Mouse (Mus musculus) layer of hippocampus, adult 9-10 months (tissue): Measurements from ENCODE around the gene Pank2.
"Not testable (repeated sequence)": the region's sequence is repeated elsewhere in the genome, so short reads cannot be mapped to it uniquely, and the experiment has no call there.

Experiments
- DNase-seq: peaks from one replicate; pipeline ENCODE4 v3.0.0; 2022; ENCODE audit warnings: low spot score

The Pank2 gene

DNA sequence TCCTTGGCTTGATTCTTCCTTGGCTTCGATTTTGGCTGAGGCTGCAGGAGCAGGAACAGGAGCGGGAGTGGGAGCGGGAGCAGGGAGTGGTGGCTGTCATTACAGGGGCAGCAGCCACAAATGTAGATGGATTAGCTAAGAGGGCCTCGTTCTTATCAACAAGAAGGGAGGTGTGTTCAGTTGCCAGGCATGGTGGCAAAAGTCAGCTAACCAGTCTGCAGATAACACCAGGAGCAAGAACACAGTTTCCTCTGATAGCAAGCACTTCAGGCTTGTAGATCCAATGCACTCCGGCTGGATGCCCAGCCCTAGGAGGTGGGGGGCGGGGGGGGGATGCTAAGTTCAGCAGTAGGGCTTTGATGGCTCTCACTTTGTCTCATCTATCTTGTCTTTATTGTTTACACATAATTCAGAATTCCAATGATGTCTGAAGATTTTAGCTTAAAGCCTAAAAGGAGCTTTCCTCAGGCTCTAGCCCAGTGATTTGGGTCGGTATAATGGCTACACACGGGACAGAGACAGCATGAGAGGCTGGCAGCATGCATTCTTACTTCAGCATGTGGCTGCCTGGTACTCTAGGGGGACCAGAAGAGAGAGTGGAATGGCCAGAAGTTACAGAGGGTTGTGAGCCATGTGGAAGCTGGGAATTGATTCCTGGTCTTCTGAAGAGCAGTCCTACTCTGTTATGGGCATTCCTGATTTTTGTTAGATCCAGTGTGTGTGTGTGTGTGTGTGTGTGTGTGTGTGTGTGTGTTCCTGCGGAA is 1.6 kb upstream of the Pank2 start:
- DNase-seq, result no peak

DNA sequence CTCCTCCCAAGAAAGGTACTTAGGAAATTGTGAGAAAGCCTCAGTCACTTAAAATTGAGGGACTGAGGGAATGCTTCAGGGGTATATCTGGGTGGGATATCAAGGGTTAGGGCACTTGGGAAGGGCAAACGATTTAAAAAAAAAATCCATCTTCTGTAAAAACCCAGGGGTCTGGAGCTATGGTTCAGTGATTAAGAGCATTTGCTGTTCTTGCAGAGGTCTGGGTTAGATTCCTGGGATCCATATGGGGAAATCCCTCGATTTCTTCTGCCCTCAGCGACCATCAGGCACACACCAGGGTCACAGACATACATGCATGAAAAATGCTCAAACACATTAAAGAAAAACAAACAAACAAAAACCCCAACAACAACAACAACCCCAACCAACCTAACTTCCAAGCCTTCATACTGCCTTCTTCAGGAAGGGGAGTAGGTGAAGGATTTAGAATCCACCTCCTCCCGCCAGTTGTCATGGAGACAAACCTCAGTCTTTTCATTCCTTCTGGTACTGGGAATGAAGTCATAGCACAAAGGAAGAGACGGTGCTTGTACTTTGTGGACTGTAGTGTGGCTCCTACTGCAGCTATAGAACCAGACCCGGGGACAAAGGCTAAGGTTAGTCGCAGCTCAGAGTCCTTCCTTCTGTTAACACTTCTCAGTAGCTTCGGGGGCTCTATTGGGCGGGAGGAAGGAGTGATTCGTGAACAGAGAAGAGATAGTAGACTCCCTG is 648 bp upstream of the Pank2 start:
- DNase-seq, result no peak

DNA sequence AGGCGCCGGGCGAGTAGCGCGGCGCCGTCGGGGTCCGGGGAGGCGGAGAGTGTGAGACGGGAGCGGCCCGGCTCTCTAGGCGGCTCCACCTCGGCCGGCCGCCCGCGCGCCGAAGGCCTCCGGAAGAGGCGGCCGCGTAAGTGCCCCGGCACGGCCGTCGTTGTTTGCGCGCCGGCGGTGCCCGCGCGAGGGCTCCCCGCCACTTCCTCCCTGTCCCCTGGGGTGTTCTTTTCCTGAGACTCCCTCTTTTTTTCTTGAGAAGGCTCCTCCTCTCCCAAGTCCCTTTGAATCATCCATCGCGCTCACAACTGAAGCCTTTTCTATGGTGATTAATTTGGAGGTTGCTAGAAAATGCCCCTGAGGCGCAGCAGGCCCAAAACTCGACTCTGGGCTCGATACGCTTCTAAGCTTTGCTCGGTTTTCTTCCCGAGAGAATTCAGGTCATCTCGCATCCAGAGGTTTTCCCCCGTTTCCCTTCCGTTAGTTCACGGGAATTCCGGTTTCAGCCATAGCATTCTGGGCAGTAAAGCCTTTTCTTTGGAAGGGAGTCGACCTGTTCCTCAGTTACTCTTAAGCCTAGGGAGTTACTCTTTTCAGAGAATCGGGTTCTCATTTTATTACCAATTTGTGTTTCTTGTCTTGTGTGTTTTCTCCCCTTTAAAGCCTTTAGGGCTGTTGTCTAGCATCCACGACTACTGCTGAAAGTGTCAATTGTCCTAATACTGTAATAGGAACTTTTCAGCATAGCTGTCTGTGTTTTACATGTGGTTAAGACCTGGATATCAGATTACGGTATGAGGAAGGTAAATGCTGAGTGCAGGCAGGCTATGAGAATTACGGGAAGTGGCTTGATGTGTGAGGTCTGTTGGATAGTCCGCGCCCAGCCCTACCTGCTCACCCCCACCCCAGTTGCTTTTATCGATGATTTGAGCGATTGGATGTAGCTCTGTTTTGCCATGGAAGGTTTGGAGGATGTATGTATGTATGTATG is 680 bp downstream of the Pank2 start:
- no peak for DNase-seq

DNA sequence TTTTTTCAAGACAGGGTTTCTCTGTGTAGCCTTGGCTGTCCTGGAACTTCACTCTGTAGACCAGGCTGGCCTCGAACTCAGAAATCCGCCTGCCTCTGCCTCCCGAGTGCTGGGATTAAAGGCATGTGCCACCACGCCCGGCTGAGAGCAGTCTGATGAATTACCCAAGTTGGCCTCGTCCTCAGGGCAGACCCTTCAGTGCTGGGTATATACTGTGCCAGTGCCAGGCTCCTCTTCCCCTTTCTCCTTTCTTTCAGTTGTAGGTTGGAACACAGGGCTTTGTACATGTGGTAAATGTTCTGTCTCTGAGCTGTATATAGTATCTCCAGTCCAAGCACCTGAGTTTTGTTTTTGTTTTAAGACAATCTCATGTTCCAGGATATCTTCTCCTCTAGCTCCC is 1.7 kb downstream of the Pank2 start:
- DNase-seq, result no peak

DNA sequence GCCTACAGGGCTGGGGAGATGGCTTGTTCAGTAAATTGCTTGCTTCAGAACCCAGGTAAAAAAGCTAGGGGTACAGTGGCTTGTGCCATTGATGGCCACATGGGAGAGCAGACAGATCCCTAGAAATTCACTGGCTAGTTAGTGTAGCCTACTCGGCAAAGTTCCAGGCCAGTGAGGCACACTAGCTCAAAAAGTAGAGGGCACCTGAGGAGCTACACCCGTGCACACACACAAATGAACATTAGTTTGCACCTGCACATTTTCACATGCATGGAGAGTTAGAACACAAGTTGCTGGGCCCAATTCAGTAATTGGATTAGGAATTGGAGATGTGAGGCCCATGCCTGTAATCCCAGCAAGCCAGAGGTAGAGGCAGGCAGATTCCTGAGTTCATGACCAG is 2.8 kb downstream of the Pank2 start:
- no peak for DNase-seq

DNA sequence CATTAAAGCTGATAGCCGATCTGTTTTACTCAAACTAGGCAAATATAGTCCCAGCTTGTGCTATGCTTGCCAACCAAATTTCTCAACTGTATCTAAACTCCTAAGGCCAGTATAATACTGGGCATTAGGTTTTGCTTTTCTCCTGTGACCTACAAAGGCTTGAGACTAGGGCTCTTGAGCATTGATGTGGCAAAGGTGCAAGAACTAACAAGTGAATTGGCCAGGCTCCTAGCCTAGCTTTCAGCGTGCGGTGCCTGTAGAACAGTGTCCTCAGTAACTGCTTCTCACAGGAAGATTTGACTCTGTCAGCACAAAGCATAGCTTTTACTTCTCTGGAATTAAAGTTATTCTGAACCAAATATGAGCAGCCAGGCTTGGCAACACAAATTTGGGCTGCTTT is 13.2 kb downstream of the Pank2 start:
- DNase-seq, result no peak

- no peak for DNase-seq
Measured at GRCm38 (mm10) chr2:131276722-131277121, 14.4 kb downstream of the Pank2 start.

DNA sequence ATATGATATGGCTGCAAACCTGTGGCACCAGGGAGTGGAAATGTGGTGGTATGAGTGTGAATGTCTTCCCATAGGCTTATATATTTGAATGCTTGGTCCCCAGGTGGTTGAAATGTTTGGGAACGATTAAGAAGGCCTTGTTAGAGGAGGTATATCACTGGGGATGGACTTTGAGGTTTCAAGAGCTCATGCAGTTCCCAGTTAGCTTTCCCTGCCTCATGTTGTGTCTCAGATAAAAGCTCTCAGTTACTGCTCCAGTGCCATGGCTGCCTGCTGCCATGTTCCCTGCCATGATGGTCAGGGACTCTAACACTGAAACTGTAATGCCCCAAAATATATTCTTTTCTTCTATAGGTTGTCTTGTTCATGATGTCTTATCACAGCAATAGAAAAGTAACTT is 19.3 kb downstream of the Pank2 start:
- no peak for DNase-seq

DNA sequence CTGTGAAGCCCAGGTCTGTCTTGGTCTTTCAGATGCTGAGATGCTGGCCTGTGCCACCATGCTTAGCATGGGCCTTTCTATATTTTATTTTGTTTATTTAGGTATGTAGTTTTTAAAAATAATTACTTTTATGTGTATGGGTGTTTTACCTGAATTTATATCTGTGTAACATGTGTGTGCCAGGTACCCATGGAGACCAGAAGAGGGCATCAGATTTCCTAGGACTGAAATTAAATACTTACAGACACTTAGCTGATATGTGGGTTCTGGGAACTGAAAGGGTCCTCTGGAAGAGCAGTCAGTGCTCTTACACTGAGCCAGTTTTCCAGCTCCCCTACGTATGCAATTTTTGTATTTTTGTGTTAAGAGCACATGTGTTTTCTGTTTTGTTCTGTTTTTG is 24.0 kb downstream of the Pank2 start:
- no peak for DNase-seq

DNA sequence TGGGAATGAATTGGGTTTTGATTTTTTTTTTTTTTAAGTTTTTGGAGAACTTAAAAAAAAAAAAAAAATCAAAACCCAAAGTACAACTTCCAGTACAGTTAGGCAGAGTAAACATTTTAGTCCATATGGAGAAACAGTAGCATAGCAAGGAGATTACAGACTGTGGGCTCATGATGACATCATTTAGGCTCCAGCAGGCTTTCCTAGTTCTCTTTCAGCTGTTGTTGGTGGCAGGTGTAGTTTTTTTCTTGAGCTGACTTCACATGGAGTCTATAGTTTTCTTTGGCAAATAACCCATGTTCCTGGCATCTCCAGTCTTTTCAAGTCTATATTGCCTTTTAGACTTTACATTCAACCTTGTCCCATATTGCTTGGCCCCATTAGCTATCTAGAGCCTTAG is 28.4 kb downstream of the Pank2 start:
- no peak for DNase-seq

DNA sequence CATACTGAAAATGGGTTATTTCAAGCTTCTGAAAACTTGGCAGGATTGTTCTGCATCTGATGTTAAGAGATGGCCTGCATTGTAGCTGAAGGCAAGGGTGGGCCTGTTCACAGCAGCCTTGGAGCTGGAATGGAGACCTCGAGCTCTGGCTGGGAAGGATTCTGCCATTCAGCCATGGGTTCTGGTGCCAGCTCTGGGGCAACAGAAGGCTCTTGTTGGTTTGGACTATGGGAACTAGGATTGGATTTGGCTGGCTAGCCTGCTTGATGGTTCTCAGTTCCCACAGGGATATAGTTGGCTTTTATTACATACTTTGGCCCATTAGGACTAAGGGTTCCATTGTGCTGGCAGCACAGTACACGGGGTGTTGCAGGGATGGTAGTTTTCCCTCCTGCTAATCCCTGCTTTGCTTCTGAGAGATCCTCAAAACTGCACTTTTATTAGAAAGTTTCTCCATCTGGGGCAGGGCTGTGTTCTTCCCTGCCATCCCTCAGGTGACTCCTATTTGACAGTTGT is 34.5 kb downstream of the Pank2 start:
- no peak for DNase-seq

- not testable (repeated sequence) for DNase-seq
Measured at GRCm38 (mm10) chr2:131298674-131299073, 36.4 kb downstream of the Pank2 start.

- no peak for DNase-seq
Measured at GRCm38 (mm10) chr2:131300485-131300884, 38.2 kb downstream of the Pank2 start.

- no peak for DNase-seq
Measured at GRCm38 (mm10) chr2:131301635-131302034, 39.3 kb downstream of the Pank2 start.

DNA sequence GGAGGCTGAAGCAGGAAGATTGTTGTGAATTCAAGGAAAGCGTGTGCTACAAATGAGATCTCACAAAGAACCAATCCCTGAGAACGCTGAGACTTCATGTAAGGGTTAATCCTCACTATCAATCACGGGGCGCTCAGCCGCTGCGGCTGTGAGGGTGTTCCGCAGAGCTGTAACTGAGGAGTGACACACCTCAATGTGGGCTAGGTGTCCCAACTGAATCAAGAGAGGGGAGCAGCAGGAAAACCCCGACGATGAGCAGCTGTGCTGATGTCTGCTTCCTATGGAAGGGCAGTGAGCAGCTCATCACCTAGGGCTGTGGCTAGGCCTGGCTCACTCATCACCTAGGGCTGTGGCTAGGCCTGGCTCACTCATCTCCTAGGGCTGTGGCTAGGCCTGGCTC is 42.2 kb downstream of the Pank2 start:
- no peak for DNase-seq

GRCm38 (mm10) chr2:131305226-131305625 is 42.9 kb downstream of the Pank2 start:
- peak; percentile 45 for DNase-seq

DNA sequence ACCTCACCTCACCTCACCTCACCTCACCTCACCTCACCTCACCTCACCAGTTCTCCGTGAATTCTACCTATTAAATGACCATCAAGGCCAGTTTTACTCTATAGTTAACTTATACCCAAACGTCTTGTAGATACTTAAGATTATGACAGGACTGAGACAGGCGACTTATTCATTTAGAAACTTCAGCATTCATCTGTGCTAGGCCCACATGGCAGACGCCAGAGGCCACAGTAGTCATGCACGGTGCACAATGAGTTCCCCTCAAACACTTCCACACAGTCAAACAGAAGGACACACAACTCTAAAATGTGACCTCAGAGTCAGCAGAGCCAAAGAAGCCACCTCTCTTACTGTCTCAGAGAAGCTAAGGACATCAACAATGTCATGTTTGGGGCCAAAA is 45.1 kb downstream of the Pank2 start:
- DNase-seq, result no peak

GRCm38 (mm10) chr2:131307822-131308221 is 45.5 kb downstream of the Pank2 start:
- no peak for DNase-seq

GRCm38 (mm10) chr2:131309296-131309695 is 47.0 kb downstream of the Pank2 start:
- DNase-seq, result no peak

DNA sequence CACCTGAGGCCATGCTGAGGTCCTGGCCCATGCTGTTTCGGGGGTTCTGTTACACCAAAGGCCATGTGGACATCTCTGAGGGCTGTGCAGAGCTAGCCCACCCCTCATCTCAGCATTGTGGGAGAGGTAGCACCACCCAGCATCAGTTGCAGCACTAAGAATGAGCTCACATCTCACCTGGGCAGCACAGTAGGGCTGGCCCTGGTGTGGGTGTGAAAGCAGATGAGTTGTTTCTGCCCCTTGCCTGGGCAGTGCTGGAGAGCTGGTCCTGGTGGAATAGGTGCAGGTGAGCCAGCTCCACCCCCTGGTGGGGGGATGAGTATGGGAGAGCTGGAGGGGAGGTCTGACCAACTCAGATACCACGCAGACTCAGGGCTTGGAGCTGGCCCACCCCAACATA is 53.9 kb downstream of the Pank2 start:
- DNase-seq, result no peak

DNA sequence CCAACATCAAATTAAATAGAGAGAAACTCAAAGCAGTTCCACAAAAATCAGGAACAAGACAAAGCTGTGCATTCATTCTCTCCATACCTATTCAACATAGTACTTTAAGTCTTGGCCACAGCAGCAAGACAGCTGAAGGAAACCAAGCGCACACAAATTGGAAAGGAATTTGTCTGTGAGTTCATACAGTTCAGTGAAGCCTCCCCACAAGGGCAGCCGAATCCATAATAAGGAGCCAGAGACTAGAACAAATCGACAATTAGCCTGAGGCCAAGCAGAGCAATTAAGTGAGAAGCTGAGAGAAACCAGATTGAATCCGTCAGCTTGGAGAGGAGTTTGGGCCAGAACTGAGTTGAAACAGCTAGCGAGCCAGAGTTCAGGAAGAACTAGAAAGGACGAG is 57.1 kb downstream of the Pank2 start:
- no peak for DNase-seq

DNA sequence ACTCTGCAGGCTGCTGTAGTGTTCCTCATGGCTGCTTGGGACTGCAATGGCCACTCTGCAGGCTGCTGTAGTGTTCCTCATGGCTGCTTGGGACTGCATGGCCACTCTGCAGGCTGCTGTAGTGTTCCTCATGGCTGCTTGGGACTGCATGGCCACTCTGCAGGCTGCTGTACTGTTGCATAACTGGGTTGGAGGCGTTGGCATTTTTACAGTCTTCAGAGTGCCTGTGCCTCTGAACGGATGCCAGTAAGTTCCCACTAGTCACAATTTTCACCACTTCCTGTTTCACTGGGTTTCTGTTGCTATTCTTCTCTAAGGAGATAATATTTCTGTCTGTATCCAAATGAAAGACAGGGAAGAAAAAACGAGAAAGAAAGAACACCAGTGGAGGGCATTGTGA is 58.9 kb downstream of the Pank2 start:
- not testable (repeated sequence) for DNase-seq
